Mouse (Mus musculus): ENCODE data around the gene Gpd1l. TPM values are rescaled to one million over a fixed set of nuclear protein-coding genes. Genes with fewer than 3 reads are reported as not detected.

Gpd1l gene
- total RNA-seq, 2 experiments from 2014 or later: 84.6 to 89.3 TPM

DNA sequence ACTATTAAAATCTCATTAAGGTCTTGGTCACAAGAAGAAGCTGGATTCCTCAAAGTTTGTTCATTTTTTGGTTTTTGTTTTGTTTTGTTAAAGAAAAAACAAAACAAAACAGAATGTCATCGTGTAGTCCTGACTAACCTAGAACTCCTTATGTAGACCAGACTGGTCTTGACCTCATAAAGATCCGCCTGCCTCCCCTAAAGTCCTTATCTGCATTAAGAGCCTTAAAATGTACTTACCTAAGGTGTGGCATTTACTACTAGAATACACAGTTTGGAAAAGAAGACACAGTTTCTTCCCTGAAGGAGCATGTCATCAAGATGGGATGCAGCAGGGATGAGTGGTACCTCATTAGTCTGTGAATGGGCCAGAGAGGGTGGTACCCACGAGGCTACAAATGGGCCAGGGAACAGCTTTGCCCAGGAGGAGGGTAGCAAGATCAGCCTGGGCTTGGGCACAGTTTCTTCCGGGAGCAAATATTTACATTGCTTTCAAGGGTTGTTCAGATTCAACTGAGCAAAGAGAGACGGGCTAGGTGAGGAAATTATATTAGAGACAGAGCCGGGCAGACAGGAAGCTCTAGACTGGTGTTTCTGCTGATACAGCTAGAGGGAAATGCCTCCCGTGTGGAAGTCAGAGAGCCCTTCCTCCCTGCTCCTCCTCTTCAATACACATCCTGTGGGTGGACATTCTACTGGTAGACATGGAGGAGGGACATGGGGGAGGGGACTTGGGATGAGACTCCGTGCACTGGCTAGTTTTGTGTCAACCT, 82.2 kb downstream of the Gpd1l start:
- no peak for DNase-seq (ENCODE audit: low spot score in 2 of 2)

Other genes starting within 250 kb of the Gpd1l start
- 100 to 1,000 TPM; 103 to 111 TPM for gene Dync1li1, start 245.2 kb downstream of the Gpd1l start, total RNA-seq (2021)
- gene Cmtm6, start 202.9 kb downstream of the Gpd1l start, total RNA-seq (2021): 10 to 100 TPM; 26.3 to 30.5 TPM
- 1 to 10 TPM; 5.4 to 6.5 TPM for gene Cmtm7, start 152.1 kb downstream of the Gpd1l start, total RNA-seq (2021)
- 1 to 10 TPM; 1.7 to 2.9 TPM for gene Cmtm8, start 89.8 kb downstream of the Gpd1l start, total RNA-seq (2021)
- 10 to 100 TPM; 29.3 to 31.8 TPM for gene Osbpl10, start 44.6 kb upstream of the Gpd1l start, total RNA-seq (2021)
- 10 to 100 TPM in 1 of 2 experiments, 1 to 10 TPM in 1; 5.7 to 13.2 TPM for gene Rps27rt, start 48.8 kb upstream of the Gpd1l start, total RNA-seq (2021)